Mouse (Mus musculus): ENCODE measurements around the gene L3mbtl3.

The L3mbtl3 gene

GRCm38 (mm10) chr10:26333966-26334365 is 41.8 kb downstream of the L3mbtl3 start:
- no peak for DNase-seq

GRCm38 (mm10) chr10:26332781-26333180 is 43.0 kb downstream of the L3mbtl3 start:
- DNase-seq = no peak

GRCm38 (mm10) chr10:26328843-26329242 is 46.9 kb downstream of the L3mbtl3 start:
- no peak for DNase-seq

GRCm38 (mm10) chr10:26327691-26328542 is 47.9 kb downstream of the L3mbtl3 start:
- DNase-seq = no peak

- DNase-seq = no peak
Measured at GRCm38 (mm10) chr10:26327291-26327690, 48.5 kb downstream of the L3mbtl3 start.

- DNase-seq = no peak
Measured at GRCm38 (mm10) chr10:26325320-26325719, 50.5 kb downstream of the L3mbtl3 start.

GRCm38 (mm10) chr10:26322344-26323051 is 53.3 kb downstream of the L3mbtl3 start:
- no peak for DNase-seq

- DNase-seq = no peak
Measured at GRCm38 (mm10) chr10:26320679-26321078, 55.1 kb downstream of the L3mbtl3 start.

- no peak for DNase-seq
Measured at GRCm38 (mm10) chr10:26314327-26314726, 61.4 kb downstream of the L3mbtl3 start.

- no peak for DNase-seq
Measured at GRCm38 (mm10) chr10:26303485-26303884, 72.3 kb downstream of the L3mbtl3 start.

GRCm38 (mm10) chr10:26302336-26302735 is 73.4 kb downstream of the L3mbtl3 start:
- no peak for DNase-seq

GRCm38 (mm10) chr10:26297626-26298025 is 78.1 kb downstream of the L3mbtl3 start:
- DNase-seq = no peak

GRCm38 (mm10) chr10:26297200-26297599 is 78.6 kb downstream of the L3mbtl3 start:
- DNase-seq = no peak

- DNase-seq = no peak
Measured at GRCm38 (mm10) chr10:26287136-26287535, 88.6 kb downstream of the L3mbtl3 start.

- no peak for DNase-seq
Measured at GRCm38 (mm10) chr10:26280009-26280408, 95.8 kb downstream of the L3mbtl3 start.

- no peak for DNase-seq
Measured at GRCm38 (mm10) chr10:26275414-26275813, 100.4 kb downstream of the L3mbtl3 start.

- DNase-seq = no peak
Measured at GRCm38 (mm10) chr10:26263744-26264459, 111.9 kb downstream of the L3mbtl3 start.

GRCm38 (mm10) chr10:26259908-26260307 is 115.9 kb downstream of the L3mbtl3 start:
- no peak for DNase-seq

- no peak for DNase-seq
Measured at GRCm38 (mm10) chr10:26249426-26250165, 126.2 kb downstream of the L3mbtl3 start.

- DNase-seq = no peak
Measured at GRCm38 (mm10) chr10:26244466-26244865, 131.3 kb downstream of the L3mbtl3 start.

- DNase-seq = no peak
Measured at GRCm38 (mm10) chr10:26243203-26243602, 132.6 kb downstream of the L3mbtl3 start.

GRCm38 (mm10) chr10:26239090-26239489 is 136.7 kb downstream of the L3mbtl3 start:
- no peak for DNase-seq

- no peak for DNase-seq
Measured at GRCm38 (mm10) chr10:26238559-26238958, 137.2 kb downstream of the L3mbtl3 start.

Data from cerebellum, adult 8-10 months (tissue).